8 mouse cellular contexts compared by ENCODE assay signal in genomic region chr9:45370117-45370561, GRCm38 (mm10). TPM values are rescaled to one million over a fixed set of nuclear protein-coding genes. Genes with fewer than 3 reads are reported as not detected.
DNase-seq lines count a peak whose midpoint lies in the region; ATAC-seq lines count a peak whose summit lies in the region.

Fxyd6 (plus strand) TSS chr9:45370185.

- intact Hi-C loops in heart, postnatal 14 days (cut with DNase I) = no loop called here

- DNase-seq in Muller cell, postnatal 12 days (ENCODE audit: inconsistent ontology term) = peak; percentile 69
- DNase-seq in cerebellum, adult 11 months = peak; percentile 55
- DNase-seq in heart, postnatal 14 days = peak; percentile 66 to 76
- DNase-seq in layer of hippocampus, postnatal 10 days (ENCODE audit: low spot score in 2 of 2) = peak; percentile 59 to 75
- peak; percentile 20 for DNase-seq in lung, postnatal 14 days
- DNase-seq in right cerebral cortex, postnatal 14 days = peak; percentile 63

- peak within 1 kb of the TSS; percentile 88 for H3K27ac ChIP-seq in forebrain, embryonic 15.5 days (replicated peaks)

- H3K4me3 ChIP-seq in forebrain, embryonic 15.5 days = peak within 1 kb of the TSS; percentile 91

- H3K36me3 ChIP-seq in forebrain, embryonic 15.5 days = no peaks in the 10 kb centered on the region

- peak; percentile 81 for ATAC-seq in forebrain, embryonic 15.5 days (replicated peaks)
- ATAC-seq in activated CD4-positive, CD25-positive, alpha-beta regulatory T cell, adult 4 months = no peak

- H3K9me3 ChIP-seq in forebrain, embryonic 15.5 days = no peaks in the 10 kb centered on the region

- peak within 1 kb of the TSS; percentile 90 for H3K9ac ChIP-seq in forebrain, embryonic 15.5 days (replicated peaks)

- WGBS in forebrain, embryonic 15.5 days = 0% methylated on average over 28 of the region's 28 CpGs

- peaks cover 39% of the 10 kb centered on the region for H3K4me1 ChIP-seq in forebrain, embryonic 15.5 days

- H3K27me3 ChIP-seq in forebrain, embryonic 15.5 days = no peaks in the 10 kb centered on the region

- H3K4me2 ChIP-seq in forebrain, embryonic 15.5 days (replicated peaks) = peak within 1 kb of the TSS; percentile 90

RNA-seq across cellular contexts. Expression of gene Fxyd6, which starts in this region (rescaled TPM):
- polyA plus RNA-seq in forebrain, embryonic 15.5 days (2015; fragmentation: Nextera tagmentation; extraction: Ambion mirVana) = 447 and 481 TPM in 2 replicates
- 10 to 100 TPM; 18.2 to 20.9 TPM for total RNA-seq in heart, postnatal 14 days (2021)
- 100 to 1,000 TPM; 288 to 309 TPM for total RNA-seq in layer of hippocampus, postnatal 10 days (2021)
- polyA plus RNA-seq in activated CD4-positive, CD25-positive, alpha-beta regulatory T cell, adult 4 months (2017; shearing (Covaris generic)) = 1 to 10 TPM in 1 of 2 experiments, not detected in 1; 1.1 TPM

Comparison
In these comparisons a context has a peak if more than half of its experiments do, and no peak if none do; other contexts are left out.
1. RNA of gene Fxyd6 (total RNA-seq): 288 to 309 TPM in layer of hippocampus, postnatal 10 days; 18.2 to 20.9 TPM in heart, postnatal 14 days; every median in the first group is over 10 times any median in the second.
2. RNA of gene Fxyd6 (polyA plus RNA-seq): 447 to 481 TPM in forebrain, embryonic 15.5 days; 1.1 TPM in activated CD4-positive, CD25-positive, alpha-beta regulatory T cell, adult 4 months; every median in the first group is over 100 times any median in the second.
3. DNase-seq: peak in every context shown above with its lines; median percentile 71 in heart, postnatal 14 days; 69 in Muller cell, postnatal 12 days; 67 in layer of hippocampus, postnatal 10 days; 63 in right cerebral cortex, postnatal 14 days; 55 in cerebellum, adult 11 months; 20 in lung, postnatal 14 days.